Mouse (Mus musculus) layer of hippocampus, postnatal 14 days (tissue): ENCODE measurements at regions not wholly inside any gene's neighbourhood (a gene's known extent, or its start where the extent isn't known, plus 50 kb on each side); places are given as distances from the start of the nearest gene placed in this dataset.

Experiments used
- DNase-seq, 2 experiments: peaks; one replicate each; pipeline ENCODE4 v3.0.0; 2021 to 2022; ENCODE audit warnings: low spot score in 2 of 2, mixed read lengths in 1 of 2

DNA sequence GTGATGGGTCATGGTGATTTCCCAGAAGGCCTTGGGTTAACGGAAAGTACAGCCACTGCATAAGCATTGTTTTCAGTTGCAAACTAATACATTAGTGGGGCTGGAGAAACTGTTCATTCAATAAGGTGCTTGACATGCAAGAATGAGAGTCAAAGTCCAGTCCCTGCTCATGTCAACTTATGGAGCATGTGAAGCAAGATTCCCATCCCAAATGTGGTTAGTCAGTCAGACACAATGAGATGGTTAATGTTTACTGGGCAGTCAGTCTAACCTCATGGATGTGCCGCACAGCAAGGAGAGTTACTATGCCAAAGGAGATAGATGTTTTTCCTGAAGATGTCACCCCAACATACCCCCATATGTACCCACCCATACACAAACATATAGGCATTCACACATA lies 993.8 kb upstream of the Jmjd1c start:
- DNase-seq = no peak

- DNase-seq = no peak
Observed at GRCm38 (mm10) chr10:66131361-66131760, 964.6 kb upstream of the Jmjd1c start.

GRCm38 (mm10) chr10:66132025-66132424 lies 963.9 kb upstream of the Jmjd1c start:
- DNase-seq = no peak

- DNase-seq = no peak
Observed at GRCm38 (mm10) chr10:66142413-66142812, 953.5 kb upstream of the Jmjd1c start.

- peak in 1 of 2 experiments; percentile 4 for DNase-seq
Observed at GRCm38 (mm10) chr10:66142910-66143309, 953.0 kb upstream of the Jmjd1c start.

DNA sequence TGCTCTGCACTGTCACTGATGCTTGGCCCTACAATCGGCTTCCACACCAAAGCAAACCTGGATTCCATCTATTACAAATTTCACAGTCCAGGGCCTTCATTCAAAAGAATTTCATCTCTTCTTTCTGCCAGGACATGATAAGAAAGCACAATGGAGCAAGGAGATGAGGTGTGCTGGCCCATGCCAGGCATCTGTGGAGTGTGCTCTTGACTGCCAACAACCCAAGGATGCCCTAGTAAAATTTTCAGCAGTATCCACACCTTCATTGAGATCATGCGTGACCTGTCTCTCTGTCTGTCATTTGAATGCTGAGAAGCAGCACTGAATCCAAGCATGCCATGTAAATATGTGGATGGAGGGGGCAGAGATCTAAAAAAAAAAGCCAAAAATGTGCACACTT lies 945.0 kb upstream of the Jmjd1c start:
- no peak for DNase-seq

GRCm38 (mm10) chr10:66152777-66153176 lies 943.1 kb upstream of the Jmjd1c start:
- DNase-seq = peak in 1 of 2 experiments; percentile 68

DNA sequence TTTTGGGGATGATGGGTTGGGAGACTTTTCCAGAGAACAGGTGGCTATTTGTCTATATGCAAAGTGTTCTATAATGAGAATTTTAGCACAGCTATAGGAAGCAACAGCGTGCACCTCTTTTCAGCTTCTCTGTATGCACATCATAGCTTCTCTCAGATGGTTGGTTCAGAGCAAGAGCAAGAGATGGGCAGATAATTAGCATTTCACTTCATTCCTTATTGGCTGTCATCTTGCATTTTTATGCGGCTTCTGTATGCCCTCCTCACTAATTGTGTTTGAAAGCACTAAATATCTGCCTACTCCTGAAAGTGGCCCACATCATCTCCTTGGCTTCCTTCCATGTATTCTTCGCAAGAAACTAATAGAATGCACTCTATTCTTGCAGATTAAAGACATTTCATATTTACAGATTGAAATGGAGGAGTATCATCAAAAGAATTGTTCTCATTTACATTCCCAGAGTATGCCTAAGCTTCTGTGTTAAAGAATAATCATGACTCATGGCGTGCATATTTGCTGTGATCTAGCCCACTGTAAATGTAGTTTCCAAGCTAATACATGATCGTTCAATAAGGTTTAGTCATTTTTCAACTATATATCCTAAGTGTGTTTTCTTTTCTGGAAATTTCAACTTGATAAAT lies 934.9 kb upstream of the Jmjd1c start:
- peak in 1 of 2 experiments; percentile 12 for DNase-seq

GRCm38 (mm10) chr10:66172803-66173202 lies 923.1 kb upstream of the Jmjd1c start:
- no peak for DNase-seq

GRCm38 (mm10) chr10:66177318-66177717 lies 918.6 kb upstream of the Jmjd1c start:
- DNase-seq = no peak

GRCm38 (mm10) chr10:66181231-66181630 lies 914.7 kb upstream of the Jmjd1c start:
- peak; percentile 9 to 40 for DNase-seq

- peak in 1 of 2 experiments; percentile 41 for DNase-seq
Observed at GRCm38 (mm10) chr10:66183069-66183468, 912.9 kb upstream of the Jmjd1c start.

- no peak for DNase-seq
Observed at GRCm38 (mm10) chr10:66187038-66187437, 908.9 kb upstream of the Jmjd1c start.

DNA sequence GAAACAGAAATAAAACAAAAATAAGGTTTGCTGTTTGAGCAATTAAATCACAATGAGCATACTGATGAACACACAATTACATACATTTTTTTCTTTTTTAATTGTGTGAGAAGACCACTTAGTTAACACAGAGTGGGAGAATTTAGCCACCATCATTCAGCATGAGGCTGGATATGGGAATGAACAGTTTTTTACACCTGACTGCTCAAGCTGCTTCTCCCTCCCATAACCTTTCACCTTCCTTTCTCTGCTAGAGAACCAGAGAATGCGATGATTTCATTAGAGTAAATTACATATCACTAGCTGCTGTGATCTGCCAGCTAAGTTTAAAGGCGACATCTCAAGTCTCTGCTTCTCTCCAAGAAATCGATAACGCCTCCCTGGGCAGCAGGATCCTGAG lies 894.8 kb upstream of the Jmjd1c start:
- DNase-seq = no peak

DNA sequence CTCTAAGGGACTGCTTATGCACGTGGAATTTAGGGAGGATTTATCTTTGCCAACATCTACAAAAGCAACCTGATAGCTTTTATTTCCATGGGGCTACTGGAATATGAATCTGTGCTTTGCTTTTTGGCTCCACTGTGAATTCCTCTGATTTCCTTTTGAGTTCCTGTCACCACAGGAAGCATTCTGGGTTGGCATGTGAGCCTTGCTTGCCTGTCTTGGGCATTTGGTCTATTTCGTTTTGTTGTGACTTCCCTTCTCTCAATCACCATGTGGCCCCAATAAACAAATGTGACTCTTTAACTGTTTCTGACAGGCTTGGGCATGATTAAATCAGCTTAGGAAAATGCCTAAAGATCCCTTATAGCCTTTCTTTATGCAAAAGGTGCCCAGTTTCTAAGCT lies 867.8 kb upstream of the Jmjd1c start:
- no peak for DNase-seq

DNA sequence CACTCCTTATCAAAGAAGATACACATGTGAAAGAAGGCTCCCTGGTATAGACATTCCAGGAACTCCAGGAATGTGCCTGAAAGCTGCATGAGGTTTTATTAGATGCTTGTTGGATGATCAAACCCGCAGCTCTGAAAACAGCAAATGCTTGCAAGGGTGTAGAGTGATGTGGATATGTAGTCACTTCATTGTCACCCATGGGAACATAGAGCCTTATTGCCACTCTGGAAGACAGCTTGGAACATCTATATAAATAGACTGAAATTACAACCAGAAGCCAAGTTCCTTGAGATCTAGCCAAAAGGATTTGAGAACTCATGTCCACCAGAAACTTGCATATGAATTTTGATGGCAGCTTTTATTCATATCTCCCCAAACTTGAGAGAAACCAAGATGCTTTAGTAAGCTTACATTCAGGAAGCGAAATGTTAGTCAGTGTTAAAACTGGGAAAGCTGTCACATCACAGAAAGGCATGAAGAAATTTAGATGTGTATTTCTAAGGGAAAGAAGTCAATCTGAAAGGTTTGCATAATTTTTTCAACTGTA lies 861.5 kb upstream of the Jmjd1c start:
- DNase-seq = no peak

GRCm38 (mm10) chr10:66256377-66256776 lies 839.5 kb upstream of the Jmjd1c start:
- DNase-seq = no peak

GRCm38 (mm10) chr10:66270647-66271270 lies 825.2 kb upstream of the Jmjd1c start:
- DNase-seq = peak in 1 of 2 experiments; percentile 7

DNA sequence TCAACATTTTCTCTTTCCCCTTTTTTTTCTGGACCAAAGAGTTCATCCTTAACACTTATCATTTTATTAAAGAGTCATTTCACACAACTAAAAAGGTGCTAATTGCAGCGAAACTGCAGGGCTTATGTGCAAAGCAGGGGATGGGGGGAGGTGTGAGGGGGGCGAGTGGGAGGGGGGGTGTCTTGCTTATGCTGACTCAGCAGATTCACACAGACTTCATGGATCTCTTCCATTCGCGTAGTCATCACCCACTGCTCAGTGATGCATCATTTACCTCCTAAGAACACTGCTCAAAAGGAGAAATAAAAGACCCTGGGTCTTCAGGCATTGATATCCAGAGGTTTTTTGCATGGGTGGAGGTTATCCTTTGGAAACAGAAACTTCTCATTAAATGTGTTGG lies 800.3 kb upstream of the Jmjd1c start:
- no peak for DNase-seq

- no peak for DNase-seq
Observed at GRCm38 (mm10) chr10:66303235-66303780, 792.6 kb upstream of the Jmjd1c start.

GRCm38 (mm10) chr10:66304901-66305300 lies 791.0 kb upstream of the Jmjd1c start:
- DNase-seq = no peak

- DNase-seq = no peak
Observed at GRCm38 (mm10) chr10:66331166-66331565, 764.8 kb upstream of the Jmjd1c start.
